Mouse (Mus musculus) CH12.LX (cell line): ENCODE results near the gene Ces2h. TPM values are rescaled to one million over a fixed set of nuclear protein-coding genes. Genes with fewer than 3 reads are reported as not detected.
A peak's percentile ranks its signal among the peaks of the same experiment; 100 is the strongest.
"Not testable (repeated sequence)": the region's sequence is repeated elsewhere in the genome, so short reads cannot be mapped to it uniquely, and the experiment has no call there.

Experiments used
- DNase-seq: peaks from one replicate; pipeline ENCODE4 v3.0.0-alpha.2; 2013; ENCODE audit errors: extremely low read depth
- H3K27ac ChIP-seq: 2 replicates; pipeline ENCODE4 v1.5.1; 2012; ENCODE audit warnings: low read depth, mild to moderate bottlenecking, control low read depth, moderate library complexity; ENCODE audit not compliant: insufficient read depth
- H3K27me3 ChIP-seq: replicated peaks from 2 replicates; pipeline ENCODE3; 2012; ENCODE audit warnings: inconsistent platforms
- H3K36me3 ChIP-seq, 2 experiments: replicated peaks in 1 of 2; 2 replicates each; pipeline versions ENCODE3 to v1.6.1; 2012; ENCODE audit warnings: inconsistent platforms in 1 of 2, low read length in 1 of 2, mild to moderate bottlenecking in 1 of 2, mixed read lengths in 1 of 2, moderate library complexity in 1 of 2; ENCODE audit not compliant: control insufficient read depth in 1 of 2, insufficient read depth in 1 of 2
- H3K4me1 ChIP-seq, 2 experiments: 2 replicates each; pipeline ENCODE4 v1.6.1; 2012; ENCODE audit warnings: inconsistent platforms in 1 of 2, moderate library complexity in 1 of 2; ENCODE audit not compliant: insufficient read depth in 2 of 2, control insufficient read depth in 1 of 2
- H3K4me2 ChIP-seq: 2 replicates; pipeline ENCODE4 v1.6.1; 2012; ENCODE audit warnings: low read depth, mild to moderate bottlenecking, control low read depth; ENCODE audit not compliant: poor library complexity, insufficient read depth, severe bottlenecking
- H3K4me3 ChIP-seq, 3 experiments: fragments of 150-350 bp in 1 of 3; sonication (generic) in 1 of 3; replicated peaks in 1 of 3; 2 replicates each; pipeline versions ENCODE3 to v1.5.1; 2011 to 2012; ENCODE audit warnings: low read depth in 2 of 3, low read length in 2 of 3, mild to moderate bottlenecking in 2 of 3, moderate library complexity in 2 of 3, control low read depth in 1 of 3, improper control_type of control experiment in 1 of 3, inconsistent platforms in 1 of 3, mixed read lengths in 1 of 3; ENCODE audit not compliant: poor library complexity in 1 of 3
- H3K79me2 ChIP-seq: replicated peaks from 2 replicates; pipeline ENCODE4 v1.6.1; 2012; ENCODE audit warnings: mild to moderate bottlenecking, moderate library complexity; ENCODE audit not compliant: control insufficient read depth, poor library complexity, insufficient read depth, severe bottlenecking; ENCODE audit errors: extremely low read depth
- H3K9ac ChIP-seq: 2 replicates; pipeline ENCODE4 v1.6.1; 2012; ENCODE audit warnings: low read depth, mild to moderate bottlenecking, control low read depth, moderate library complexity; ENCODE audit not compliant: insufficient read depth
- H3K9me3 ChIP-seq: replicated peaks from 2 replicates; pipeline ENCODE3; 2012; ENCODE audit warnings: low read length, inconsistent platforms, mixed read lengths
- BHLHE40 ChIP-seq: IDR thresholded peaks from 2 replicates; pipeline ENCODE4 v1.6.1; 2011; ENCODE audit warnings: mild to moderate bottlenecking, low read depth, low read length, improper control_type of control experiment
- CTCF ChIP-seq, 2 experiments: IDR thresholded peaks in 1 of 2; conservative IDR thresholded peaks in 1 of 2; 2 replicates each; pipeline ENCODE4 v1.5.1; 2011 to 2012; ENCODE audit warnings: low read depth in 2 of 2, low read length in 2 of 2, improper control_type of control experiment in 1 of 2, inconsistent platforms in 1 of 2, mild to moderate bottlenecking in 1 of 2, moderate library complexity in 1 of 2
- E2F4 ChIP-seq: IDR thresholded peaks from 2 replicates; pipeline ENCODE4 v1.6.1; 2011; ENCODE audit warnings: low read depth, low read length, improper control_type of control experiment; ENCODE audit not compliant: insufficient replicate concordance
- EP300 ChIP-seq: IDR thresholded peaks from 2 replicates; pipeline ENCODE4 v1.6.1; 2011; ENCODE audit warnings: low read length, improper control_type of control experiment
- GABPA ChIP-seq: IDR thresholded peaks from 2 replicates; pipeline ENCODE4 v1.6.1; 2012; ENCODE audit warnings: low read depth, low read length, improper control_type of control experiment, inconsistent platforms; ENCODE audit not compliant: insufficient replicate concordance
- HCFC1 ChIP-seq: IDR thresholded peaks from 2 replicates; pipeline ENCODE4 v1.6.1; 2012; ENCODE audit warnings: low read depth, mild to moderate bottlenecking, inconsistent platforms, low read length, improper control_type of control experiment
- IRF4 ChIP-seq: IDR thresholded peaks from 2 replicates; pipeline ENCODE4 v1.6.1; 2014; ENCODE audit warnings: low read depth, mild to moderate bottlenecking, inconsistent platforms, low read length, improper control_type of control experiment
- JUND ChIP-seq: conservative IDR thresholded peaks from 2 replicates; pipeline ENCODE4 v1.6.1; 2011; ENCODE audit warnings: low read depth, low read length, improper control_type of control experiment
- MAFK ChIP-seq: IDR thresholded peaks from 2 replicates; pipeline ENCODE4 v1.6.1; 2011; ENCODE audit warnings: low read length, improper control_type of control experiment; ENCODE audit not compliant: insufficient replicate concordance
- MAX ChIP-seq: IDR thresholded peaks from 2 replicates; pipeline ENCODE4 v1.6.1; 2011; ENCODE audit warnings: low read length, improper control_type of control experiment
- MYC ChIP-seq: IDR thresholded peaks from 2 replicates; pipeline ENCODE4 v1.6.1; 2011; ENCODE audit warnings: low read depth, mild to moderate bottlenecking, improper control_type of control experiment, low read length
- NRF1 ChIP-seq: IDR thresholded peaks from 2 replicates; pipeline ENCODE4 v1.6.1; 2014; ENCODE audit warnings: low read depth, mild to moderate bottlenecking, inconsistent platforms, low read length, improper control_type of control experiment, moderate library complexity
- PAX5 ChIP-seq: IDR thresholded peaks from 2 replicates; pipeline ENCODE4 v1.6.1; 2012; ENCODE audit warnings: low read length, inconsistent platforms, mixed read lengths
- RAD21 ChIP-seq: IDR thresholded peaks from 2 replicates; pipeline ENCODE4 v1.6.1; 2011; ENCODE audit warnings: low read depth, mild to moderate bottlenecking, low read length, improper control_type of control experiment, moderate library complexity
- SMC3 ChIP-seq: IDR thresholded peaks from 2 replicates; pipeline ENCODE4 v1.6.1; 2011; ENCODE audit warnings: low read depth, low read length, improper control_type of control experiment
- USF1 ChIP-seq: IDR thresholded peaks from 2 replicates; pipeline ENCODE4 v1.6.1; 2014; ENCODE audit warnings: low read depth, mild to moderate bottlenecking, inconsistent platforms, low read length, improper control_type of control experiment
- ZC3H11A ChIP-seq: IDR thresholded peaks from 2 replicates; pipeline ENCODE4 v1.6.1; 2012; ENCODE audit warnings: low read depth, mild to moderate bottlenecking, inconsistent platforms, low read length, improper control_type of control experiment
- ZKSCAN1 ChIP-seq: IDR thresholded peaks from 2 replicates; pipeline ENCODE4 v1.6.1; 2012; ENCODE audit warnings: low read depth, inconsistent platforms, low read length, improper control_type of control experiment, borderline replicate concordance
- dilution Hi-C: fragments of 300-500 bp; cut with MboI; formaldehyde crosslinking; loops from 2 replicates; pipeline ENCODE4 v1.14.3; 2020; ENCODE audit warnings: low sequenced_read_pairs; ENCODE audit not compliant: extremely low pct_unique_long_range_greater_than_20kb, extremely low pct_ligation_motif_present
- in situ Hi-C: fragments of 300-500 bp; cut with MboI; formaldehyde crosslinking; loops from 3 replicates; pipeline ENCODE4 v1.14.3; 2019; ENCODE audit warnings: low sequenced_read_pairs, low pct_ligation_motif_present, low pct_unique_long_range_greater_than_20kb, mixed read lengths
- polyA plus RNA-seq: library from polyadenylated mRNA; unstranded; fragments of >175 nt; gene quantifications from 2 replicates; pipeline ENCODE4 v1.2.1, GENCODE M21; 2012; ENCODE audit warnings: low read depth; ENCODE audit not compliant: insufficient read length
- total RNA-seq, 2 experiments: library from RNA; depleted of rRNA; stranded (reverse); fragments of 300-350 nt in 1 of 2; fragments of >200 nt in 1 of 2; gene quantifications; 2 replicates each; pipeline ENCODE4 v1.2.3; 2012 to 2014

The Ces2h gene
- total and polyA plus RNA-seq, 3 experiments = not detected

- in situ Hi-C loops = no loop called here
- dilution Hi-C loops = no loop called here
Measured at GRCm38 (mm10) chr8:105060056-105060455, 59.4 kb downstream of the Ces2h start.

DNA sequence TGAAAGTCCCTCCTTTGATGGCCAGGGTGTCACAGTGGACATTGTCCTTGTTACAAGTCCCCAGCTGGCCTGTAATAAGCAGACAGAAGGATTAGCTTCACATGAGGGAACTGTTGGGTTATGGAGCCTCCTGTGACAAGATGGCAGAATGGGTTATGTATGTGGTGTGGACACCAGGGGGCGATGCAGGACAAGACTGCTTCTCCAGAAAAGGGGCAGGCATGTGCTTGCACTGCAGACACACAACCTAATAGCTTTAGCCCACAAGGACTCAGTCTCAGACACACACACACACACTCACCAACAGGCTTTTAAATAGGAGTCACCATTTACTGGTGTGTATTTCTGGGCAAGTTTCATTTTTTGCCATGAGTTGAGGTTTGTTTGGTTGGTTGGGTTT, 66.1 kb downstream of the Ces2h start:
- H3K9ac ChIP-seq = no peak overlapping the region
- H3K36me3 ChIP-seq = no peaks in the 10 kb centered on the region
- DNase-seq = peak; percentile 78
- H3K4me2 ChIP-seq = no peak overlapping the region
- TF ChIP-seq EP300 (no peak), NRF1 (peak; percentile 33; the same call in 1 of the 2 replicates), CTCF (conservative IDR thresholded peaks at IDR 0.05 in 1 of 2, IDR thresholded peaks at IDR 0.05 in 1 of 2; ENCODE audit: low read depth in 2 of 2, low read length in 2 of 2) (peak; percentile 32 to 82; a peak in 2 of 4 replicates), HCFC1 (no peak), SMC3 (peak; percentile 72), GABPA (no peak), MYC (peak; percentile 92), BHLHE40 (peak; percentile 44), RAD21 (peak; percentile 79), USF1 (no peak), ZC3H11A (peak; percentile 26), ZKSCAN1 (no peak), IRF4 (0 out of 2 replicates have a peak, but pooled peaks have one; percentile 9), MAX (peak; percentile 72), MAFK (no peak), PAX5 (no peak)
- H3K9me3 ChIP-seq = no peaks in the 10 kb centered on the region
- dilution Hi-C loops (no loop called here), in situ Hi-C loops (no loop called here)
- H3K4me3 ChIP-seq = no peak overlapping the region
- no peak overlapping the region for H3K27ac ChIP-seq
- H3K79me2 ChIP-seq = no peaks in the 10 kb centered on the region
- peaks cover 19% of the 10 kb centered on the region for H3K27me3 ChIP-seq
- H3K4me1 ChIP-seq = no peaks in the 10 kb centered on the region

More at GRCm38 (mm10) chr8:105060056-105060455, 59.4 kb downstream of the Ces2h start:
- H3K36me3 ChIP-seq = no peaks in the 10 kb centered on the region
- no peak overlapping the region for H3K9ac ChIP-seq
- H3K4me2 ChIP-seq = no peak overlapping the region
- H3K9me3 ChIP-seq = no peaks in the 10 kb centered on the region
- no peaks in the 10 kb centered on the region for H3K79me2 ChIP-seq
- H3K27ac ChIP-seq = no peak overlapping the region
- no peak overlapping the region for H3K4me3 ChIP-seq
- no peaks in the 10 kb centered on the region for H3K4me1 ChIP-seq
- peaks cover 11% of the 10 kb centered on the region for H3K27me3 ChIP-seq
- DNase-seq = no peak
- TF ChIP-seq JUND (no peak), E2F4 (no peak), CTCF (conservative IDR thresholded peaks at IDR 0.05 in 1 of 2, IDR thresholded peaks at IDR 0.05 in 1 of 2; ENCODE audit: low read depth in 2 of 2, low read length in 2 of 2) (peak in 1 of 2 experiments; percentile 25; a peak in 2 of 4 replicates)

DNA sequence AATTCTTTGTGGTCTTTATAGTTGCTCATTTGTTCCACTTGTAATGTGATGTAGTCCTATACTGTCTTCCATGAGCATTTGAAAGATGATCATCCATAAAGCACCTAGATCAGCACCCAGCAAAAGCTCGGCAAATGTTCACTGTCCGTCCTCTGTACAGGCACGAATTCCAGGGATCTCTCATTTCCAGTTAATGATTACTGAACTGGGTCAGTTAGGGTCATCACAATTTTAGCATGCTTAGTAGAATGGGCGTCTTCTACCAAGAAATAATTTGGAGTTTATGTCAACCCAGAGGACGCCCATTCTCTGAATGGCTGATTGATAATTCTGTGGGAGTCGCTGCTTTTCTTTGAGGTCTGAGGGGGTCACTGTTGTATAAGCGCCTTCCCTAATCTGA, 67.3 kb downstream of the Ces2h start:
- dilution Hi-C loops, H3K4me2 ChIP-seq, H3K4me3 ChIP-seq, in situ Hi-C loops, DNase-seq, H3K79me2 ChIP-seq, H3K27ac ChIP-seq, H3K36me3 ChIP-seq, H3K9me3 ChIP-seq, H3K4me1 ChIP-seq, H3K9ac ChIP-seq: not testable (repeated sequence)
- H3K27me3 ChIP-seq = peaks cover 21% of the 10 kb centered on the region
